Mouse (Mus musculus): ENCODE measurements at regions not wholly inside any gene's neighbourhood (a gene's known extent, or its start where the extent isn't known, plus 50 kb on each side); places are given as distances from the start of the nearest gene placed in this dataset.

DNA sequence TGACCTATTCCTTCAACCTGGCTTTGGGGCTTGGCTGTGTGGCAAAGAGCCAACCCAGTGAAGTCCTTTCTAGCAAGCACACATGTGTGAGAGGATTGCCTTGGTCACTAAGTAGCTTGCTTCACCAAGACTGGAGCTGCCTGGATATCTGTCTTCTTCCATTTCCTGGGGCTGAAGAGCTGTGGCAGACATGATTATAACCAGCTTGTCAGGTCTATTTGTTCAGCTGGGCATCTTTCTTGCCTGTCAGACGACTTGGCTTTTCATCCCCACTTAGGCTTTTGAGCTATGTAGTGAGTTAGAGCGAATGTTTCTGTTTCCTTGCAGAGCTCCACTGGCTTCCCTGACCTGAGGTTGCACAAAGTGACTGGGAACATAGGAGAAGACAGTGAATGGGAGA lies 1951.3 kb upstream of the Lrrc6 start:
- DNase-seq (ENCODE audit: low read depth, low spot score) = peak; percentile 41

DNA sequence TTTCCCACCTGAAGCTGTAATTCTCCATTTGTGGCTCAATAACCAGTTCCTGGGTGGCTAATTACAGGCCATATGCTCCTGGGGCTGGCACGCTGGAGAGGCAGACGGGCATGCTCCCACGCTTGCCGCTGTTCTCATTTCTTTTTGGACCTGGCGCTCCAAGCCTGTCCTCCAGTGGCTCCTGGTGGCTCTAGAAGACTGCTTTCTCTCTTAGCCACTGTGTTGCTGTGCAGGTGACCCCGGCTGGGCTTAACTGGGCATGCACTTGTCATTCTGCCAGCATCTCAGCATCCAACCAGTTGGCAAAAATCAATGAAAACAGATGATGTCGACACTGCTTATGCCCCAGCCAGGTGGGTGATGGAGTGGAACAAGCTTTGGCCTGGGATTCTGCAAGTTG lies 1944.6 kb upstream of the Lrrc6 start:
- no peak for DNase-seq (ENCODE audit: low read depth, low spot score)

DNA sequence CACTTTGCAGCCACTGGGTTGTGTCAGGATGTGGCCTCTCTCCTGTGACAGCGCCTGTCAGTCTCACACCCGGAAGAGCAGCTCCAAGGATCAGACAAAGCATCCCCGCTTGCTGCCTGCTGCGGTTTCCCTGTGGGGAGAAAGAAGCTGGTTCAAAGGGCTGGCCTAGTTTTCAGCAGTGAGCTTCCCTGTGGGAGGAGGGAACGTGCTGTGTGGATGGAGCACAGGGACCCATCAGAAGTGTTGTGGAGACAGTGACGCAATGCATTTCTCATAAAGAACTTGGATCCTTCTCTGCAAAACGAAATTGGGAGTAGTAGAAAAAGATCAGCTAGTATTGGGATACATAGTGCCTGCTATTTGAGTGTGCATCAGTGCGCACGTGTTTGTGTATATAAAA lies 1939.9 kb upstream of the Lrrc6 start:
- no peak for DNase-seq (ENCODE audit: low read depth, low spot score)

DNA sequence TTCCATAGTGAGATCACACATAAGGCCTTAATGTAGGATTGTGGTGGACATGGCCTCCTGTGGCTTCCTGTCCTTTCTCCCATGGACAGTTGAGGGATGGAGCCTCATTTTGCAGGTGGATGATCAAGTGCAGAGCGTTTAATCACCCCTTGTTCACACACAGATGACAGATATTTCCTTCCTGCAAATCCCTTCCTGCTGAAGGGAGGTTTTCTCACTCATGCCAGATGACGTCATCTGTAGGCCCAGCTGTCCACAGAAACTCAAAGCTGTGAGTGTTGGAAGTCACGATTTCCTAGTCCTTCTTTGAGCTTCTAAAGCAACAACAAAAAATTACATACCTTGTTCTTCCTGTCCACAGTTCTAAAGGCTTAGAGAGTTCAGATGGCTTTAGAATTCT lies 1935.3 kb upstream of the Lrrc6 start:
- no peak for DNase-seq (ENCODE audit: low read depth, low spot score)

DNA sequence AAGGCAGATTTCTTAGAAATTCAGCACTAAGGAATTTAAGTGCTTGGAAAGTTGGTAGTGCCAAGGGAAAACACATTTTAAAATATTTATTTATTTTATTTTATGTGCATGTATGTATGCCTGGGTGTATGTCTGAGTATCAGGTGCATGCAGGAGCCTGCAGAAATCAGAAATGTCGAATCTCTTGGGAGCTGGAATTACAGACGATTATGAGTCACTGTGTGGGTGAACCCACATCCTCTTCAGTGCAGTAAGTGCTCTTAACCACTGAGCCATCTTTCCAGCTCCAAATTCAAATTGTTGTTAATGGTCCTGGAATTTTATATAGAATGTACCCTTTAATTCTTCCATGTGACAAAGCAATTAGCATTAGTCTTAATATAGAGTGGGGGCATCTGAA lies 1930.5 kb upstream of the Lrrc6 start:
- no peak for DNase-seq (ENCODE audit: low read depth, low spot score)

DNA sequence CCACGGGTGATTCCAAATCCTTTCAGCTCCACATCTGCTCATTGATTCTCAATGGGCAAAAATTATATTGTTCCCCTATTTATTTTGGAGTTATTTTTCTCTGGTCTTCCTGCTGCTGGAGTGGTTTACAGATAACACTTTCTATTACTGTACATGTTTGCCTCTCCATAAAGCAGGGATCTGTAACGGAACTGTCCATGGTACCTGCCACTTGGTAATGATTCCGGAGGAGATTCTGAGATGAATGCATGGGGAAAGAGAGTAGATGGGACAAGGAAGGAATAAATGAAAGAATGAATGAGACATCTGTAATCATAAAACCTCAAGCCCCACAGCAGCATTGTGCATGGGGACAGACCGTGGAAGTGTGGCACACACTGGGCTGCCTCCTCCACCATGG lies 1929.8 kb upstream of the Lrrc6 start:
- peak; percentile 48 for DNase-seq (ENCODE audit: low read depth, low spot score)

DNA sequence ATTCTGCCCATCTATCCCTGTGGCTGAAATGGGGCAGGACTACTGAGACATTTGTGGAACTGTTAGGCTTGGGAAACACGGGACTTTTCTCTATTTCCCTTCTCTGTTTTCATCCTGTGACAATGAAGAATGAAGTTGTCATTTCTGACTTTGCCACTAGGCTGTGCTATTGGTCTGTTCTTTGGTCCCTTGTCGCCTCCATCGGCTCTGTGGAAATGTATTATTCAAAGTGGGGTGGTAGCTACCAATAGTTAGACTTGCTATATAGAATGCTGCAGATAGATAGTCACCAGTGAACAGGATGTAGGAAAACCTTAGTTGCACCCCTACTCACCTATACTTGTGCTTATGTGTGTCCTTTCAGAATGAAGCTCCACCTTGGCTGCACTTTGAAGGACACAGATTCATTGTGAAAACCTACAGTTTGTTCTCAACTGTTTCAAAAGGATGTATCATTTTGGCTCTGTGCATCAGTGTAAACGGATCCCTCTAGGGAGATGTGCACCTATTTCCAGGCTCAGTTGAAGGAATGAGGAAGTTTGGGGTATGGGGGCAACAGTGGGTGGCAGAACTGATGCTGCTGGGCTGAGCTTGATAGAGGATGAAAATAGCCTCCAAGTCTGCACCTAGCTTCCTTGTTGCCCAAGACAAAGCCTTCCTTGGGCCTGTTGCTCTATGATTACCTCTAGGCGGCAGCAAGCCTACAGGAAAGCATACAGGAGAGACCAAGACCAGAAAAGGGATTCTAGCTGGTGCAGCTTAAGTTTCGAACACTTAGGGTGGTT lies 1927.9 kb upstream of the Lrrc6 start:
- peak; percentile 61 for DNase-seq (ENCODE audit: low read depth, low spot score)

DNA sequence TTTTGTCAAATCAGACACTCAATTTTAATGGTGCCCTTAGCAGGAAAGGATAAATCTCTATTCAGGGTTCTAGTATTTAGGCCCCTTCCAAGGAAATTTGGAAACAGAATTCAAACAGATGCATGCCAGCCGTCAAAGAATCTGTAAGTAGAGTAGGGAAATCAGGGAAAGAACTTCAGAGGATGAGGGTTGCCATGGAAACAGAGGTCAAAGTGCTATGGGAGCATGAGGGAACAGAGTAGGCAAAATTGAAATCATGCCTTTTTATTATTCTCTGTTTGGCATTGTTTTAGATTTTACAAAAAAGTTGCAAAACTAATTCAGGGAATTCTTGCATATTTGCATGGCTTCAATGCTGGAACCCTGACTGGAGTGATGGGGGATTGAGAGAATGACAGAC lies 1916.4 kb upstream of the Lrrc6 start:
- DNase-seq (ENCODE audit: low read depth, low spot score) = peak; percentile 23

DNA sequence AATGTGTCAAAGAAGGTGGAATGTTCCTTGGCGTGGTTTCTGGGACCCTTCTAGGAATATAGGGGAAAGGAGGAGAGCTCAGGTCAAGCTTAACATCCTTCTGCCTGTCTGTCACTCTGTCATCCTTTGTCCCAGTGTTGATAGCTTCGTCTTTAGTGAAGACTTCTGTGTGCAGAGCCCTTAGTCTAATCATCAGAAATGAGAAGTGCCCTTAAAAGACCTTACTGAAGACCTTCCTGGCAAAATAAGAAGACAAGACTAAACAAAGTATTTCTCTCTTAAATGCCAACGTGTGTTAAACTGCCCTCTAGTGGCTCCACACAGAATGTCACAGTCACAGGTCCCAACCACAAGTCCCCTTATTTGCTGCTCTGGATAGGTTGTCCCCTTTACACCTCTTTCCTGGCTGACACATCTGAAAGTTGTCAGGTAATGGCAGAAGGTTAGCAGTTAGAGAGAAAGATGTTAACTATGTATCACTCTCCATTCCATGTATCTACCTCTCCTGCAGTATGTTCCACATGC lies 1914.8 kb upstream of the Lrrc6 start:
- peak; percentile 51 for DNase-seq (ENCODE audit: low read depth, low spot score)

DNA sequence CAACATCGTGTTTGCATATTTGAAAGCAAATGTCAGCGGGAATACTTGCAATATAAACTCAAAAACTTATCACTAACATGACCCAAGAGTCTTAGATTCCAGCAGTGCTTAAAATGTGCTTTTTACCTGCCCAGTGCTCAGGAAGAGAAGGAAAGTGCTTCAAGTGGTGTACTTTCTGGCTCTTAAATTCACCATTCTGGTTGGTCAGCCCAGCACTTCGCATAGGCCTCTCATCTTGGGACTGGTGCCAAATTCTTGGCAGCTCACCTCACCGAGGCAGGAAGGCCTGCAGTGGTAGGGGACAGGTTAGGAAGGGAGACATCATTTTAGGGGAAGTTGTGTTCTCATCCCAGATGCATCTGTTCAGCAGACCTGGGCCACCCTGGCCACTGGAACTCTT lies 1913.3 kb upstream of the Lrrc6 start:
- DNase-seq (ENCODE audit: low read depth, low spot score) = no peak

DNA sequence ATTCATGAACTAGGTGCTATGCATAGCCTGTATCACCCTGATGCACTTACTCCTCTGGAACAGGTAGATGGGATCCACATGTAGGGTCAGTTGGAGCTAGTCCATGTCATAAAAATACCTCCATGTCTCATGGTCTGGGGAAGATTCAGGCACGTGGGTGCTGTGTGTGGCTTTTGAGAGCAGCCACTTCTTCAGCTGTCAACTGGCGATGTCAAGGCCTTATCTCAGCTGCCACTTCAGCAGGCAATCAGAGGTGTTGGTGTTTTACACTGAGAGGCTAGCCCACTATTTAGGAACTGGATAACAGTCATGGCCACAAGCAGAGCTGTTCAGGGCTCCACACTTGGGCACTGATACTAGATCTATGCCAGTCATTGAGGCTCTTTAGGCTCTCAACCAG lies 1912.0 kb upstream of the Lrrc6 start:
- DNase-seq (ENCODE audit: low read depth, low spot score) = no peak

DNA sequence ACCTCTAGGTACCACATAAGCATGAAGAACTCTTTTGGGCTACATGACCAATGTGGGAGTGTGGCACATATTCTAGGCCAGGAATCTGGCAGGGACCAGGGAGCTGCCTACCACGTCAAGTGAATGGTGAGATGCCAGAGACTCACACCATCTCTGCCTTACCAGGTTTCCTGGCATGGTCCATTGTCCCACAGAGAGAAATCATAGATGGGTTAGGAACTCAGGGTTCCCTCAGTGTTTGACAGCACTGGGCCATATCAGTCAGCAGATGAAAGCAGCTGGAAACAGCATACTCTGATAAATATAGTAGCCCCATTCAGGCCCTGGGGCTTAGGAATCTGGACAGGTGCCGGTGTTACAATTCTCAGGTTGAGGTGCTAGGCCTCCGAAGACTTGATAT lies 1911.4 kb upstream of the Lrrc6 start:
- DNase-seq (ENCODE audit: low read depth, low spot score) = no peak

DNA sequence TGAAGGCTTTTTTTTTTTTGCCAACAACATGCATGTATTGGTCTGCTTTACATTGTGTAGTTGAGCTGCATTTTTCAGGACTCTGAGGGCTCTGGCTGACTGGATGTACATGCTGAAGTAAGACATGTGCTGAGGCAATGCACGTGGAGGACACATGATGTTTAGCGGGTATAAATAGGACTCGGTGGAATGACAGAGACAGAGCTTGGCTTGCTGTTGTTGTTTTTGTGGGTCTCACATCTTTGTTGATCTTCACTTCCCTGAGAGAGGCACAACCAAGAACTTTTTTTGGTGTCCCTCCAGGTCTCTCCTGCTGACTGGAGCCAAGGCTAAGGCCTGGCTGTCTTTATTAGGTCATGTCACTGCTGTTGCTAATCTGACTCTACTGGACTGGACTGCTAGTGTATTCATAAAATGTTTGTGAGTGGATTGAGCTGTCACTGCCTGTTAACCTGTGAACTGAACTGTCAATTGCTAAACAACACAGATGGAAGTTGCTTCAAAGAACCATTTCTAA lies 1902.9 kb upstream of the Lrrc6 start:
- no peak for DNase-seq (ENCODE audit: low read depth, low spot score)

DNA sequence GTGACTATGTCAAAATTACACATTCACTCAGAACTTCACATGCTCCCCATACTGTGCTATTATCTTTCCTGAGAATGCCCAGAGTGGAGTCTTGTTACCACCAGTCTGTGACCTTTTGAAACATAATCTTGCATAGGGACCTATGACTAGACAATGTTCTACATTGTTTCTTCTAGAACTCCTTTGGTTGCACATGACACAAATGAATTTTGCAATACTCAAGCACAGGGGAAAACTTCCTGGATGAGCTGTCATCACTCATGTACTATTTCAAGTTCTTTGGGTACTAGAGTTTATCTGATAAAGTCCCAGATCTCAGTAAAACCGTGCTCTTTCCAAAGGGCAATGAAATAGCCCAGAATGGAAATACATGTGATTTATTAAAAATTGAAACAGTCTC lies 1901.0 kb upstream of the Lrrc6 start:
- no peak for DNase-seq (ENCODE audit: low read depth, low spot score)

DNA sequence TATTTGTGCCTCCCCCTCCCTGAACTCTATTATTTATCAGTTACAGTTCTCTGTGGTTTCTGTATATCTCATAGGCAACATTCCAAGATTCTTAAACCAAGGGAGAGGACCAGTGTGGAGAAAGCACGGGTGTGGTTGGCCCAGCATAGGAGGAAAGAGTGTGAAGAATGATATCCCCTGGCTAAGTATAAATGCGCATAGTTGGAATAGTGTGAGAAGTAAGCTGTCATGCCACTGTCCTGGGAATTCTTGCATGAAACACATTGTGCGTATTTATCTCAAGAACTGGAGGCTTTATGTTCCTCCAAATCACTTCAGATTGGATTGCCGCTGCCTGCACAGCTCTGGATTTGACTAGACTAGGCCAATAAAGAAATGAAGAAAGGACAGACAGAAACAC lies 1900.3 kb upstream of the Lrrc6 start:
- no peak for DNase-seq (ENCODE audit: low read depth, low spot score)

DNA sequence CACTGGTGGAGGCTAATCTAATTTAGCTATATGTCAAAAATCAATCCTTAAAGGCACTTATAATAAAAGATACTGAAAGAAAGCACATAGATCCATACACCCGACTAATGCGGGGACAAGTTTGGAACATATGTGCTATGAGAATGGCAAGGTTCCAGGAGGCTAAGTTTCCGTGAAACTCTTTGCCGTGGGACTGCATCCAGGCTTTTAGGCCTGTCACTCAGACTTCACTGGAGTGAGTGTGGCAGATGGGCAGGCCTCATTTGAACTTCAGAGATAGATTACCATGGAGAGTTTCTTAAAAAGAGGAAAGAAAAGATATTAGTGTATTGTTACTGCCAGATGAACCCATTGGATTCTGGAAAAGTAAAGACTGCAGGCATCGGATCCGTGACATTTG lies 1895.9 kb upstream of the Lrrc6 start:
- no peak for DNase-seq (ENCODE audit: low read depth, low spot score)

DNA sequence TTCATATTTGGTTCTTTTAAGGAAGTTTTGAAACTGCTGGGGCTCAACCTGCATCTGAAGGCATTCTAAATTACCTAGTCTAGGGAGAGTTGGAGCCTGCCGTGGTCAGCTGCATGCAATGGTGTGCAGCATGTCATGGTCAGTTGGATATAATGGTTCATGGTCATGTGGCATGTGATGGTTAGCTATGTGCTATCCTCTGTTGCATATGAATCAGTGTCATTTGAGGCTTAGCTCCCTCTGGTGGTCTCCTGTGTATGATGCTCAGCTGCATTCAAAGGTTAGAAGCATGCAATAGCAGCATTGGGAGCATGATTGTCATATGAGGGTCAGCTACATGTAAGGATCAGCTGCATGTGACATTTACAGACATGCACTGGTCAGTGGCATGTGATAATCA lies 1894.0 kb upstream of the Lrrc6 start:
- peak; percentile 12 for DNase-seq (ENCODE audit: low read depth, low spot score)

DNA sequence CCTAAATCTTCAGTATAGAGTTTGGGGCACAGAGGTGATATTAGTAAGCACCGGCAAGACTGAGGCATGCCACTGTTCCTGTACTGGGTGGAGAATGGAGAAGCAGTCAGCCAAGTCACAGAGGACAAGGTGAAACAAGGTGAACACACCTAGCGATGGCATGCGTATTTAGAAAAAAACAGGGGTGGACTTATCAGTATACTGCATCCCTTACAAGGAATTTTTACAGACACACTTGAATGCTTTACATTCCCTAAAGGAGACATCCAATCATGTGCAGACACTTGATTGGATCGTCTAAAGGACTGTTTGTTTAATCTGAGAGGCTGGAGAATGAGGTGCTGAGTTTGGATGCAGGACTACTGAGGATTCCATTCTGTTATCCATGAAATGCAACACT lies 1893.4 kb upstream of the Lrrc6 start:
- no peak for DNase-seq (ENCODE audit: low read depth, low spot score)

DNA sequence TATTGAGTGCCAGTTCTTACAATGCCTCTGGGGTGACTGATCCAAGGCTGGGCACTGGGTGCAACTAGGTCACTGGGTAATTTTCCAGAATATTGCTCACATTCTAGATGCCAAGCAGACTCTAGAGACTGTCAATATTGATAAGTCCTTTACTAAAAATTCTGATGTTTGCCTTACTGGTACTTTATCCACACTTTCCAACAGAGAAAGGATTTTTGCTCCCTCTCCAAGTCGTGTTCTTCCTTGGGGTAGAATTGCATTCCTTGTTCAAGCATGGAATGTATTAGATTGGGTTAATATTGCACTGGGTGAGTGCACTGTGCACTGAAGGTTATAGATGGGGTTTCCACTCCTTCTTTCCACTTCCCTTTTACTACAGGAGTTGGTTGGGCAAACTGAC lies 1891.0 kb upstream of the Lrrc6 start:
- DNase-seq (ENCODE audit: low read depth, low spot score) = no peak

DNA sequence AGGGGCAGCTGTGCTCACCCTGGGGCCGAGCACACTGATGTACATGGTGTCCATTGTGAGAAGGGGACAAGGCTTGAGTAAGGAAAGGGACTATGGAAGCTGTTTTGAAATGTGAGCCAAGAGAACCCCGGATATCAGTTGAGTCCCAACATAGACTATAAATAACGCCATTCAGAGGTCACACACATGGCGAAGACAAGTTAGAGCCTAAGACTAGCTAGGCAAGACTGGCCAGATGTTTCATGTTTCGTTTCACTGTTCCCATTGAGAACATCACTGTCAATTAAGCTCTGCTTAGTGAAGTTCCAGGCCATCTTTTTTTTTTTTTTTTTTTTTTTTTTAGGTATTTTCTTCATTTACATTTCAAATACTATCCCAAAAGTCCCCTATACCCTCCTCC lies 1889.1 kb upstream of the Lrrc6 start:
- DNase-seq (ENCODE audit: low read depth, low spot score) = no peak

DNA sequence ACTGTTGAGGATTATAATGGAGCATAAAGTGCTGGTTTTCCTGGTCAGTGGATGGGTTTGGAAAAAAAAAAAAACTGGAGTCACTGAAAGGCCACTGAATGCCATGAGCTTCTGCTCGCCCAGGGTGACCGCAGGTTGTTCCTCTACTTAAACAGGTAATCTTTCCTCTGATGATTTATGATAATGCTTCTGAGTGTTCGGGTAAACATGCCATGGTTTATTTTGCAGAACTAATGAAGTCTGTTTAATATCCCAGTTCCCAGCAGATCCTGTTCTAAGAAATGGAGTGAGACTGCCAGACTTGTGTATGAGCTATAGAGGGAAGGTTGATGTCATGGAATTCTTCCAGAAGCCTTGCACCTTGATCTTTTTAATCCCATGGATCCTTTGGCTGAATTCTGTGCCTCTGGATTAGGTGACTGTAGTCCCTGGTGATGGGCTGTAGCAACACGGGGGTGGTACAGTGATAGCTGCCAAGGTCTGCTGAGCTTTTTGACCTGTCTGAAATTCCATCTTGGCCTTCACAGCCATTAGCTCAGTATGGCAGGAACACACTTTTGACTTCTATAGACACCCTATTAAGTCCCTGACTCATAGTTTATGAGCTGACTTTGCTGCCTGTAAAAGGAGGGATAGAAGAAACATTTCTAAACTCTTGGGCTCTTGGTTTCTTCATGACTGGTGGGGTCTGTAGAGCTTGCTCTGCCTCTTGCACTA lies 1886.8 kb upstream of the Lrrc6 start:
- no peak for DNase-seq (ENCODE audit: low read depth, low spot score)

DNA sequence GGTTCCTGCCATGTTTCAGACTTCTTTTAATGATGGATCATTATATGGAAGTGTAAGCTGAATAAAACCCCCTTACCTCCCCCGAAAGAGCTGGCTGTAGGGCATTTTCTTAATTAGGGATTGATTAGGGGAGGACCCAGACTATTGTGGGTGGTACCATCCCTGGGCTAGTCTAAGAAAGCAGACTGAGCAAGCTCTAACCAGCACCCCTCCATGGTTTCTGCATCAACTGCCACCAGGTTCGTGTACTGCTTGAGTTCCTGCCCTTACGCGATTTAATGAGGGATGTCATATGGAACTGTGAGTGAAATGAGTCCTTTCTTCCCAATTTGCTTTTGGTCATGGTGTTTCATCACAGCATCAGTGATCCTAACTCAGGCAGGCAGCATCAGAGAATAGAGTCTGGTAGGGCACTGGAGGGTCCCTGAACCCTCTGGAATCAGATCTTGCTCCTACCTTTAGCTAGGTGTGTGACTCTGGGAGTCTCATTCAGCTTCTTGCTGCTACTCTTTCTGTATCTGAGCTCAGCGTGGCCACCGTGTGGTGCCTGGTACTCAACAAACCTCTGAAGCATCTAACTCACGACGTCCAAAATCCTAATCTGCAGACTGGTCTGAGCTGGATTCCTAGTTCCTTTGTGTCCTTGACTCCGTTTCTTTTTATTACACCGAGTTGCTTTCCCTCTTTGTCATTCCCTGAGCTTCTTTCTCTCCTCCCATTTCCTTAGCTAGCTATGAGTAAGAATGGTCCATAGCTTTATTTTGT lies 1884.0 kb upstream of the Lrrc6 start:
- no peak for DNase-seq (ENCODE audit: low read depth, low spot score)
